Mouse (Mus musculus) forebrain, embryonic 12.5 days (tissue): ENCODE measurements around the gene Kcnc4. TPM values are rescaled to one million over a fixed set of nuclear protein-coding genes. Genes with fewer than 3 reads are reported as not detected.

Experiments used
- ATAC-seq: fragments of 200-750 bp; cut with Nextera tagmentation; 2 replicates; pipeline ENCODE4 v1.8.0; 2017; ENCODE audit warnings: moderate TSS enrichment; ENCODE audit not compliant: low FRiP score
- H3K27ac ChIP-seq: fragments of 300-500 bp; sonication (generic); 2 replicates; pipeline ENCODE4 v1.5.1; 2016; ENCODE audit warnings: mild to moderate bottlenecking
- H3K27me3 ChIP-seq: fragments of 300-500 bp; sonication (generic); 2 replicates; pipeline ENCODE4 v1.6.1; 2016; ENCODE audit warnings: mild to moderate bottlenecking
- H3K36me3 ChIP-seq: fragments of 300-500 bp; sonication (generic); replicated peaks from 2 replicates; pipeline ENCODE4 v1.6.1; 2016; ENCODE audit warnings: mild to moderate bottlenecking
- H3K4me1 ChIP-seq: fragments of 300-500 bp; sonication (generic); 2 replicates; pipeline ENCODE4 v1.6.1; 2016
- H3K4me2 ChIP-seq: fragments of 300-500 bp; sonication (generic); 2 replicates; pipeline ENCODE4 v1.6.1; 2016; ENCODE audit warnings: mild to moderate bottlenecking, moderate library complexity
- H3K4me3 ChIP-seq: fragments of 300-500 bp; sonication (generic); replicated peaks from 2 replicates; pipeline ENCODE4 v1.5.1; 2016; ENCODE audit warnings: mild to moderate bottlenecking
- H3K9ac ChIP-seq: fragments of 300-500 bp; sonication (generic); 2 replicates; pipeline ENCODE4 v1.6.1; 2016; ENCODE audit warnings: mild to moderate bottlenecking
- H3K9me3 ChIP-seq: fragments of 300-500 bp; sonication (generic); 2 replicates; pipeline ENCODE4 v1.6.1; 2016
- WGBS: fragments of 180-500 bp; shearing (Covaris S2); methylation state at CpG from one replicate; pipeline ENCODE4 v1.1.7; 2016; 5-methylcytosine and 5-hydroxymethylcytosine counted together
- polyA plus RNA-seq: library from polyadenylated mRNA; unstranded; fragments of >200 nt; fragmentation: Nextera tagmentation; extraction: Ambion mirVana; gene quantifications from 2 replicates; pipeline ENCODE4 v1.2.1, GENCODE M21; 2016

Kcnc4 gene
- polyA plus RNA-seq, 1 experiment from 2014 or later = 0.47 TPM

DNA sequence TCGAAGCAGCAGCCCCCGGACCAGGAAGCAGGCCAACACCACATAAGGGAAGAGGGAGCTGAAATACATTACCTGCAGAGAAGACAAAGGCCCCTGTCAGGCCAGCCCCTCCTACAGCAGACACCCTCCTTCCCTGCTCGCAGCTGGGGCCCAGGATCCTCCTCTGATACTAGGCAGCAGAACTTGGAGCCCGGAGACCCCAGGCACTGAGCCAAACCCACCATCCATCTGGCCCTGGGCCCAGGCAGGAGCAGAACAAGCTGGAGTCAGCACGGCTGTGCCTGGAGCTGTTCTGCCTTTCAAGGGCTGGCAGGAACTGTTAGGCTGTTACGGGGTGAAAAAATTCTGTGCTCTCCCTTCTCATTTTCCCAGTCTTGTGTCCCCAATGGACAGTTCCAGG, 32.1 kb upstream of the Kcnc4 start:
- peak overlapping the region; percentile 80 for H3K27ac ChIP-seq
- H3K4me1 ChIP-seq = peaks cover 21% of the 10 kb centered on the region
- H3K4me3 ChIP-seq = no peak overlapping the region
- no peaks in the 10 kb centered on the region for H3K36me3 ChIP-seq
- H3K9me3 ChIP-seq = no peaks in the 10 kb centered on the region
- ATAC-seq = peak; percentile 79; the same call in 1 of the 2 replicates
- no peak overlapping the region for H3K4me2 ChIP-seq
- H3K9ac ChIP-seq = no peak overlapping the region
- H3K27me3 ChIP-seq = no peaks in the 10 kb centered on the region
- 56% methylated on average over 6 of the region's 6 CpGs for WGBS

DNA sequence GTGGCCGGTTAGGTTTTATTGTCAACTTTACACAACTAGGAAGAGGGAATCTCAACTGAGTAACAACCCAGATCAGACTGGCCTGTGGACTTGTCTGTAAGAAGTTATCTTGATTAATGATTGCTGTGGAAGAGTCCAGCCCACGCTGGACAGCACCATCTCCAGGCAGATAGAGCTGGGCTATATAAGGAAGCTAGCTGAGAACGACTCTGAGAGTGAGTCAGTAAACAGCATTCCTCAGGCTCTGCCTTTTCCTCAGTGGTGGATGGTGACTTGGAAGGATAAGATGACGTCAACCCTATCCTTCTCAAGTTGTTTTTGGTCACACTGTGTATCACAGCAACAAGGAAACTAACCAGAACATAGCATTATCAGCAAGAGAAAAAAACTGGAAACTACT, 29.3 kb upstream of the Kcnc4 start:
- no peak for ATAC-seq
- 70% methylated on average over 4 of the region's 4 CpGs for WGBS
- Histone ChIP-seq H3K9me3 (no peaks in the 10 kb centered on the region), H3K36me3 (no peaks in the 10 kb centered on the region), H3K27ac (no peak overlapping the region), H3K27me3 (no peaks in the 10 kb centered on the region), H3K9ac (no peak overlapping the region), H3K4me3 (no peak overlapping the region), H3K4me2 (no peak overlapping the region), H3K4me1 (peaks cover 12% of the 10 kb centered on the region; the same call in 1 of the 2 replicates)

- 54% methylated on average over 11 of the region's 11 CpGs for WGBS
Measured at GRCm38 (mm10) chr3:107483290-107483689, 23.9 kb upstream of the Kcnc4 start.

GRCm38 (mm10) chr3:107480660-107481059, 21.3 kb upstream of the Kcnc4 start:
- Histone ChIP-seq H3K36me3 (no peaks in the 10 kb centered on the region), H3K27me3 (no peaks in the 10 kb centered on the region)

More at GRCm38 (mm10) chr3:107483290-107483689, 23.9 kb upstream of the Kcnc4 start:
- no peak overlapping the region for H3K9ac ChIP-seq
- no peaks in the 10 kb centered on the region for H3K9me3 ChIP-seq
- no peaks in the 10 kb centered on the region for H3K36me3 ChIP-seq
- H3K4me2 ChIP-seq = no peak overlapping the region
- no peaks in the 10 kb centered on the region for H3K27me3 ChIP-seq
- H3K27ac ChIP-seq = no peak overlapping the region
- peak; percentile 94 for ATAC-seq
- peaks cover 5% of the 10 kb centered on the region; the same call in 1 of the 2 replicates for H3K4me1 ChIP-seq
- H3K4me3 ChIP-seq = no peak overlapping the region

GRCm38 (mm10) chr3:107472198-107472597, 12.8 kb upstream of the Kcnc4 start:
- Histone ChIP-seq H3K4me3 (no peak overlapping the region), H3K9me3 (no peaks in the 10 kb centered on the region), H3K36me3 (no peaks in the 10 kb centered on the region), H3K4me1 (no peaks in the 10 kb centered on the region), H3K9ac (no peak overlapping the region), H3K27ac (no peak overlapping the region), H3K27me3 (peaks cover 5% of the 10 kb centered on the region; the same call in 1 of the 2 replicates), H3K4me2 (no peak overlapping the region)
- ATAC-seq = peak; percentile 67; the same call in 1 of the 2 replicates
- WGBS = 44% methylated on average over 6 of the region's 6 CpGs

More at GRCm38 (mm10) chr3:107480660-107481059, 21.3 kb upstream of the Kcnc4 start:
- 69% methylated on average over 3 of the region's 3 CpGs for WGBS
- Histone ChIP-seq H3K27ac (no peak overlapping the region), H3K9me3 (no peaks in the 10 kb centered on the region), H3K4me2 (no peak overlapping the region), H3K4me3 (no peak overlapping the region), H3K4me1 (peaks cover 5% of the 10 kb centered on the region; the same call in 1 of the 2 replicates), H3K9ac (no peak overlapping the region)
- no peak for ATAC-seq

DNA sequence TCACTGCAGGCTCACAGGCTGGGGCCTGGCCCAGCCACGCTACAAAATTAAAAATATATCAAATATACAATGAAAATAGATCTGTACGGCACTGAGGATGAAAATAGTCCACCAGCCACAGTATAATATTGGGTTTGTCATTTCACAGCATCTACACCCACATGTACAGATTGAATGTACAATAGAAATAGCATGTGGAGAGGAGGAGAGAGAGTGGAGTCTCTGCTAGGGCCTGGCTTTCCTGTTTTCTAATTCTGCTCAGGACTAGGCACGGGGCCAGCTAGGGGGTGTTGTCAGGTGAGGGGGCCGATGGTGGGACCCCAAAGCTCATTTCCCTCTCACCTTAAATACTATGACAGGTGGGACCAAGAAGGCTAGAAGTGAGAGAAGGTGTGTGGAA, 9.7 kb upstream of the Kcnc4 start:
- Histone ChIP-seq H3K27me3 (peaks cover 20% of the 10 kb centered on the region; the same call in 1 of the 2 replicates), H3K27ac (no peak overlapping the region), H3K36me3 (no peaks in the 10 kb centered on the region), H3K9me3 (no peaks in the 10 kb centered on the region), H3K4me2 (no peak overlapping the region), H3K4me1 (no peaks in the 10 kb centered on the region), H3K4me3 (no peak overlapping the region), H3K9ac (no peak overlapping the region)
- 81% methylated on average over 4 of the region's 4 CpGs for WGBS
- ATAC-seq = no peak

- Histone ChIP-seq H3K27ac (no peak overlapping the region), H3K4me3 (no peak overlapping the region), H3K27me3 (peaks cover 25% of the 10 kb centered on the region), H3K36me3 (no peaks in the 10 kb centered on the region), H3K4me1 (no peaks in the 10 kb centered on the region), H3K4me2 (no peak overlapping the region), H3K9ac (no peak overlapping the region), H3K9me3 (no peaks in the 10 kb centered on the region)
- WGBS = 90% methylated on average over 11 of the region's 11 CpGs
- ATAC-seq = no peak
Measured at GRCm38 (mm10) chr3:107468106-107468505, 8.8 kb upstream of the Kcnc4 start.

DNA sequence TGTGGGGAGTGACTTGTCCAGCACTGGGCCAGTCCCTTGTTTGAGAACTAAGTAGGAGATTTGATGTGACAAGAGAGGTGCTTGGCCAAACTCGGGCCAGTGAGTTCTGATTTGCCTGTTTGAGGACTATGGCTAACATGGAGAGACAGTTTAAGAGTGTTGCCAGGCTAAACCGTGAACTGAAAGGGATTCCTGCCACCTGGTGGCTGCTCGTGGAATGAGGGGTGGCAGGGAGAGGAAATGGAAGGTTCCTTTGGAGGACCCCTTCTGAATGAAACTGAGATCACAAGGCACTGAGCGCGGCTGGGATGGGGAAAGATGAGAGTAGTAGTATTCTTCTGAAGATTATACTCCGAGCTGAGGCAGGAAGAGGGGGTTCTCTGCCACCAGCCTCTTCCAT, 7.2 kb upstream of the Kcnc4 start:
- Histone ChIP-seq H3K9me3 (no peaks in the 10 kb centered on the region), H3K27ac (no peak overlapping the region), H3K4me1 (no peaks in the 10 kb centered on the region), H3K36me3 (no peaks in the 10 kb centered on the region), H3K27me3 (peaks cover 37% of the 10 kb centered on the region), H3K9ac (no peak overlapping the region), H3K4me3 (no peak overlapping the region), H3K4me2 (no peak overlapping the region)
- ATAC-seq = peak; percentile 6; the same call in 1 of the 2 replicates
- WGBS = 4% methylated on average over 6 of the region's 6 CpGs

DNA sequence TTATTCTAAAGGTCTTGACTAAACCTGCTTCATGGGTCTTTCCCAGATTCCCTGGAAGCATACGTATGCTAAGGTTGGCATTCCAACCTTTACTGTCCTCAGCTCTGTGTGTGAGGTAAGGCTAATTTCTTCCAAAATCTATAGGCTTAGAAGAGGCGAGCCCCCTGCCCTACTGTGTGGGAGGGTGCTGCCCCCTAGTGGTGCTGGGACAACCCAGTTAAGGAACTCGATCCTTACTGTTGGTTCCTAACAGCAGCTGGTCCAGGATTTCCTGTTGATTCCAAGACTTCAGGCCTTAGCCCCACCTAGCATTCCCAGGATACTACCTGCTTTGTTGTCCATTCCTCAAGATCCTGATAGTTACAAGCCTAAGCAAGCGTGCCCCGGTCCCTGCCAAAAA, 2.8 kb upstream of the Kcnc4 start:
- WGBS = 16% methylated on average over 5 of the region's 5 CpGs
- H3K27me3 ChIP-seq = peaks cover 75% of the 10 kb centered on the region
- no peak for ATAC-seq

DNA sequence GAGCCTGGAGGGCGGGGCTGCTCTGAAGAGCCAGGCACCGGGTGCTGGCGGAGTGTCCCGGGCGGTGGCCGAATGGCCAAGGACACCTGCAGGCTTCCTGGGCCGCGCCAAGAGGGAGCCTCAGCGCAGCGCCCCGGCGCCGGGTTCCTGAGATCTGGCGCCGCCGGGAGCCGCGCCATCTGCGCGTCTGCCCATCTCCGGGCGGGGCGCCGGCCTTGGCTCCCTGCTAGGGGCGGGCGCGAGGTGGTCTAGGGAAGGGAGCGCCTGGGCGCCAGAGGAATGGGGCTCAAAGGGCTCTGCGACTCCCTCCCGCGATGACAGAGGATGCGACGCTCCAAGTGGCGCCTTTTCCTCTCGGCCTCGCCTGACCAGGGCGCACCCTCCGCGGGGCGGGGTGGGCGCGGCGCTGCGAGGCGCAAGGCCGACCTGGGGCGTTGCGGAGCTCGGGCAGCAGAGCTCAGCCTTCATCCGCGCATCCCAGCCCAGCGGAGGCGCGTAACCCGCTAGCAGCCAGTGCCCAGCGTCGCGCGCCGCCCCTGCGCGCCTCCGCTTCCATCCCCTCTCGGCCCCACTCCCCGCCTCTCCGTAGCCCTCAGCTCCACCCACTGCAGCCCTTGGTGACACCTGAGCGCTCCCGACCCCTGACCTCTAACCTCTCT, 550 bp upstream of the Kcnc4 start:
- Histone ChIP-seq H3K36me3 (no peaks in the 10 kb centered on the region), H3K4me3 (peak overlapping the region; percentile 58), H3K27ac (no peak overlapping the region; the same call in 1 of the 2 replicates), H3K27me3 (peaks cover 87% of the 10 kb centered on the region), H3K9me3 (no peaks in the 10 kb centered on the region), H3K4me2 (peak overlapping the region; percentile 99), H3K4me1 (peaks cover 28% of the 10 kb centered on the region), H3K9ac (peak overlapping the region; percentile 60)
- peak; percentile 68 for ATAC-seq
- under 1% methylated on average over 63 of the region's 69 CpGs for WGBS

More for the DNA sequence above, 2.8 kb upstream of the Kcnc4 start:
- Histone ChIP-seq H3K9ac (no peak overlapping the region), H3K4me3 (no peak overlapping the region), H3K4me2 (no peak overlapping the region), H3K27ac (no peak overlapping the region), H3K36me3 (no peaks in the 10 kb centered on the region), H3K9me3 (no peaks in the 10 kb centered on the region), H3K4me1 (peaks cover 25% of the 10 kb centered on the region)

DNA sequence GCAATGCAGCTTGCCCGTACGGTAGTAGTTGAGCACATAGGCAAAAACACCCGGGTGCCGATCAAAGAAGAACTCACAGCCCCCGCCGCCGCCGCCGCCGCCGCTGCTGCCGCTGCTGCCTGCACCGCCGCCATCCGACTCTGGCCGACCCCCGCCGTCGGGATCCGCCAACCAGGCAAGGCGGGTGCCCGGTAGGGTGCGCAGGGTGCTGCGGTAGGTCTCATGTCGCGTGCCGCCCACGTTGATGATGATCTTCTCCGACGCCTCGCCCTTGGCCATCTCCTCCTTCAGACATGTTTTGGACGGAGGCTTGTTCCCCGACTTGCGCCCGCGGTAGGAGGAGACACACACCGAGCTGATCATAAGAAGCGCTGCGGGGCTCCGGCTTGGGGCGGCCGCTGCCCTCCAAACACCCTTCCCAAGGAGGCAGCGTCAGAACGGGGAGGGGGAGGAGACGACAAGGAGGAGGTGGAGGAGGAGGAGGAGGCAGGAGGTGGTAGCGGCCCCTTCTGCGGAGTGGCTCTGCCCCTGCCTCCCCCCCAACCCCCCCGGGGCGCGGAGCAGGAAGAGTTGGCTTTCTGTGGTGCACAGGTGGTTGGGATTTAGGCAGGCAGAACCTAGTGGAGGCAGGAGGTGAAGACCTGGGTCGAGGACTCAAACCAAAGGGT, 690 bp downstream of the Kcnc4 start:
- no peaks in the 10 kb centered on the region for H3K9me3 ChIP-seq
- WGBS = under 1% methylated on average over 51 of the region's 51 CpGs

GRCm38 (mm10) chr3:107458104-107458503, 1.2 kb downstream of the Kcnc4 start:
- 2% methylated on average over 23 of the region's 23 CpGs for whole genome bisulfite sequencing
- peaks cover 28% of the 10 kb centered on the region for H3K4me1 ChIP-seq
- 0 out of 2 replicates have a peak overlapping the region, but pooled peaks have one; percentile 18 for H3K9ac ChIP-seq
- ATAC-seq = no peak
- no peak overlapping the region for H3K27ac ChIP-seq
- peak overlapping the region; percentile 99 for H3K4me2 ChIP-seq
- H3K4me3 ChIP-seq = peak overlapping the region; percentile 58
- H3K9me3 ChIP-seq = no peaks in the 10 kb centered on the region
- H3K36me3 ChIP-seq = no peaks in the 10 kb centered on the region
- peaks cover 87% of the 10 kb centered on the region for H3K27me3 ChIP-seq

More for the DNA sequence above, 690 bp downstream of the Kcnc4 start:
- peak overlapping the region; percentile 58 for H3K4me3 ChIP-seq
- H3K4me1 ChIP-seq = peaks cover 28% of the 10 kb centered on the region
- H3K36me3 ChIP-seq = no peaks in the 10 kb centered on the region
- 0 out of 2 replicates have a peak, but pooled peaks have one; percentile 15 for ATAC-seq
- peak overlapping the region; percentile 99 for H3K4me2 ChIP-seq
- peak overlapping the region; percentile 60; the same call in 1 of the 2 replicates for H3K9ac ChIP-seq
- no peak overlapping the region for H3K27ac ChIP-seq
- H3K27me3 ChIP-seq = peaks cover 91% of the 10 kb centered on the region
